Mouse (Mus musculus): ENCODE measurements at regions not wholly inside any gene's neighbourhood (a gene's known extent, or its start where the extent isn't known, plus 50 kb on each side); places are given as distances from the start of the nearest gene placed in this dataset.

- no peak for DNase-seq (ENCODE audit: low read depth, low spot score)
These were observed 607.4 kb upstream of the Cdh5 start for GRCm38 (mm10) chr8:103493932-103494493.

- DNase-seq (ENCODE audit: low read depth, low spot score), result no peak
These were observed 606.8 kb upstream of the Cdh5 start for GRCm38 (mm10) chr8:103494670-103495069.

GRCm38 (mm10) chr8:103501328-103501727 lies 600.1 kb upstream of the Cdh5 start:
- DNase-seq (ENCODE audit: low read depth, low spot score), result no peak

GRCm38 (mm10) chr8:103502991-103503767 lies 598.2 kb upstream of the Cdh5 start:
- no peak for DNase-seq (ENCODE audit: low read depth, low spot score)

GRCm38 (mm10) chr8:103506334-103506733 lies 595.1 kb upstream of the Cdh5 start:
- no peak for DNase-seq (ENCODE audit: low read depth, low spot score)

GRCm38 (mm10) chr8:103507068-103507467 lies 594.4 kb upstream of the Cdh5 start:
- no peak for DNase-seq (ENCODE audit: low read depth, low spot score)

GRCm38 (mm10) chr8:103520141-103520866 lies 581.1 kb upstream of the Cdh5 start:
- no peak for DNase-seq (ENCODE audit: low read depth, low spot score)

GRCm38 (mm10) chr8:103530903-103531302 lies 570.5 kb upstream of the Cdh5 start:
- no peak for DNase-seq (ENCODE audit: low read depth, low spot score)

GRCm38 (mm10) chr8:103534971-103535370 lies 566.5 kb upstream of the Cdh5 start:
- no peak for DNase-seq (ENCODE audit: low read depth, low spot score)

- no peak for DNase-seq (ENCODE audit: low read depth, low spot score)
These were observed 564.6 kb upstream of the Cdh5 start for GRCm38 (mm10) chr8:103536856-103537255.

GRCm38 (mm10) chr8:103541954-103542353 lies 559.5 kb upstream of the Cdh5 start:
- no peak for DNase-seq (ENCODE audit: low read depth, low spot score)

- DNase-seq (ENCODE audit: low read depth, low spot score), result no peak
These were observed 549.4 kb upstream of the Cdh5 start for GRCm38 (mm10) chr8:103551916-103552535.

- no peak for DNase-seq (ENCODE audit: low read depth, low spot score)
These were observed 539.8 kb upstream of the Cdh5 start for GRCm38 (mm10) chr8:103561606-103562005.

GRCm38 (mm10) chr8:103570864-103571425 lies 530.5 kb upstream of the Cdh5 start:
- no peak for DNase-seq (ENCODE audit: low read depth, low spot score)

GRCm38 (mm10) chr8:103577147-103577546 lies 524.3 kb upstream of the Cdh5 start:
- DNase-seq (ENCODE audit: low read depth, low spot score), result no peak

- no peak for DNase-seq (ENCODE audit: low read depth, low spot score)
These were observed 523.4 kb upstream of the Cdh5 start for GRCm38 (mm10) chr8:103578006-103578405.

- peak; percentile 41 for DNase-seq (ENCODE audit: low read depth, low spot score)
These were observed 493.1 kb upstream of the Cdh5 start for GRCm38 (mm10) chr8:103608291-103608690.

GRCm38 (mm10) chr8:103623781-103624434 lies 477.5 kb upstream of the Cdh5 start:
- peak; percentile 34 for DNase-seq (ENCODE audit: low read depth, low spot score)

- DNase-seq (ENCODE audit: low read depth, low spot score), result no peak
These were observed 476.1 kb upstream of the Cdh5 start for GRCm38 (mm10) chr8:103625166-103625890.

- no peak for DNase-seq (ENCODE audit: low read depth, low spot score)
These were observed 475.0 kb upstream of the Cdh5 start for GRCm38 (mm10) chr8:103626446-103626845.

- DNase-seq (ENCODE audit: low read depth, low spot score), result no peak
These were observed 468.9 kb upstream of the Cdh5 start for GRCm38 (mm10) chr8:103632543-103632942.
